Mouse (Mus musculus): ENCODE data around the gene Il6. TPM values are rescaled to one million over a fixed set of nuclear protein-coding genes. Genes with fewer than 3 reads are reported as not detected.

The Il6 gene
- polyA plus RNA-seq, 1 experiment from 2014 or later = not detected

Other genes starting within 250 kb of the Il6 start
- 328 and 403 TPM in 2 replicates for gene Tyms, start 60.5 kb downstream of the Il6 start, polyA plus RNA-seq (2014; fragmentation: Nextera tagmentation; extraction: Ambion mirVana)
- gene Garem2, start 92.0 kb downstream of the Il6 start, polyA plus RNA-seq (2014; fragmentation: Nextera tagmentation; extraction: Ambion mirVana) = 0.61 and 0.80 TPM in 2 replicates
- gene 3110082J24Rik, start 93.0 kb downstream of the Il6 start, polyA plus RNA-seq (2014; fragmentation: Nextera tagmentation; extraction: Ambion mirVana) = not detected in 2 replicates
- gene Hadha, start 142.0 kb downstream of the Il6 start, polyA plus RNA-seq (2014; fragmentation: Nextera tagmentation; extraction: Ambion mirVana) = 93.4 and 119 TPM in 2 replicates
- gene Hadhb, start 142.1 kb downstream of the Il6 start, polyA plus RNA-seq (2014; fragmentation: Nextera tagmentation; extraction: Ambion mirVana) = 129 and 149 TPM in 2 replicates
- 0.28 TPM in 1 of 2 replicates, not detected in the other for gene Adgrf3, start 192.6 kb downstream of the Il6 start, polyA plus RNA-seq (2014; fragmentation: Nextera tagmentation; extraction: Ambion mirVana)
- 16.9 and 19.1 TPM in 2 replicates for gene Selenoi, start 219.5 kb downstream of the Il6 start, polyA plus RNA-seq (2014; fragmentation: Nextera tagmentation; extraction: Ambion mirVana)

Data from kidney, embryonic 14.5 days (tissue).